Mouse (Mus musculus) cerebellum, postnatal 4 days (tissue): ENCODE results near the gene Mettl6.
A peak's percentile ranks its signal among the peaks of the same experiment; 100 is the strongest.

Source experiments
- DNase-seq, 2 experiments: peaks; one replicate each; pipeline ENCODE4 v3.0.0; 2022; ENCODE audit warnings: low spot score in 2 of 2, mixed read lengths in 1 of 2

Mettl6 gene

DNA sequence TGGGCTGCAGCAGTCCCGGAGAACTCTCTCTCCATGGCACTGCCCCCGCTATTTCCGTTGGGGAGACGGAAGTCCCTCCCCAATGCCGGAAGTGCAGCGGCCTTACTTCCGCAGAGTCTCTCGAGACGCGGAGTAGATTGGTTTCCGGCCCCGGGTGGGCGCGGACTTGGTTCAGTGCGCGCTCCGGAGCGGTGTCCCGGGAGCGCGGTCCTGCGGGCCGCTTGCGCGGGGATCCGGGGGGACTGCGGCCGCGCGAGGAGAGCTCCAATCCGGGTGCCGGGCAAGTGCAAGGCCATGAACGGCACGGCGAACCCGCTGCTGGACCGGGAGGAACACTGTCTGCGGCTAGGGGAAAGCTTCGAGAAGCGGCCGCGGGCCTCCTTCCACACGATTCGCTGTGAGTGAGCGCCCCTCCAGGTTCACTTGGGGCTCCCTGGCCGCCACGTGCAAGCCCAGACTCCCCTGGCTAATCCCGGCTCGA lies at the start of gene Mettl6:
TSS of gene Mettl6 (minus strand) at position 66 of the 481 bp plus-strand sequence.
- DNase-seq, result peak; percentile 75 to 83

DNA sequence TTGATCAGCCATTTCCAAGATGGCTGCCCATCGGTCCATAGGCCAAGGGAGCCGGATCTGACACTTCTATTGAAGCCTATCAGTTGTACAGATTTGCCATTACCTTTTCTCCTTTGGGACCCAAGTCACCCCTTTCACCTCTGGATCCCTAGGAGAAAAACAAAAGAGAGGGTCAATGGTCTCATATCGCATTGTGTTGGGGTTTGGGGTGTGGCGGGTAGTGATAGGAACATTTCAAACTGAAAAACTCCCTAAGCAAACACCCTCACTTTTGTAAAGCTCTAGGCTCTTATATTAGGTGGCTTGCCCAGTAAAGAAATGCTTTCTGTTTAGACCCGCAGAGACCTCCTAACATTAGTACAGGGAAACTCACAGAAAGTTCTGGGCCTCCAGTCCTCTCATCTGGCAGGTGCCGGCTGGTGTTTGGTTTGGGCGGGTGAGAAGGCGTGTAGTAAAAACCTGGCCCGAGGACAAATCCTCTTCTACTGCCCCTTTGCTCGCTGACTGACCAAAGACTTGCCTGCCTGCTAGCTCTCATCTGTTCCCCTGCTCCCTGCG lies 49.1 kb upstream of the Mettl6 start:
- no peak for DNase-seq

DNA sequence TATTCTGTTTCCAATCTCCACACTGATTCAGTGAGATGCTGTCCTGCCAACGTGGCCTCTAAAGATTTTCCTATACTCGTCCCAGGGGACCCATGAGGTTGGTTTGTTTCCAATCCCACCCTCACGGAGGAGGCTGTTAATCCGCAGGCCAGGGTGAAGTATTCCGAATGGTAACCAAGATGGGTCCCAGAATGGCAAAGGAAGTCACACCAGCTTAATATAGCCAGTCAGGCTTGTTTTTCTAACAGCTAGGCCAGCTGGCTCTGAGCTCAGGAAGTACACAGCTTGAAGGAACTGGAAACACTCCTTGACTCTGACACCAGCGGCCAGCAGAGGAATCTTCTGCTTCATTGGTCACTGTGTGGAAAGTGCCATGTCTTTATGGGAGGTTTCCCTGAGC lies 42.5 kb upstream of the Mettl6 start:
- peak in 1 of 2 experiments; percentile 38 for DNase-seq

DNA sequence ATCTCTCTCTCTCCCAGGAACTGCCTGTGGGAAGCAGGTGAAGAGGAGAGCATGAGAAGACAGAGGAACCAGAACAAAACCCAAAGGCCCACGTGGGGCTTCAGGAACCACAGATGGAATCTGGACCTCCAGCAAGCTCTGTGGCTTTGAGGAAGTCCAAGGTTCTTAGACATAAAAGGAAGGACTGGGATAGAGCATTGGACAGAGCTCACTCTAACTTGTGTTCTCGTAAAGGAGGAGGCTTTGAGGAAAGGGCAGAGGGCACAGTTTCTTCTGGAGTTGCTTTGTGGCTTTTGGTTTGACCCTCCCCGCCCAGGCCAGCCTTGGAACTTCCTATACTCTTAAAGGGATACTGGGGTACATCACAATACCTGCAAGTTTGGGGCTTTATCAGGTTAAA lies 37.8 kb upstream of the Mettl6 start:
- no peak for DNase-seq

DNA sequence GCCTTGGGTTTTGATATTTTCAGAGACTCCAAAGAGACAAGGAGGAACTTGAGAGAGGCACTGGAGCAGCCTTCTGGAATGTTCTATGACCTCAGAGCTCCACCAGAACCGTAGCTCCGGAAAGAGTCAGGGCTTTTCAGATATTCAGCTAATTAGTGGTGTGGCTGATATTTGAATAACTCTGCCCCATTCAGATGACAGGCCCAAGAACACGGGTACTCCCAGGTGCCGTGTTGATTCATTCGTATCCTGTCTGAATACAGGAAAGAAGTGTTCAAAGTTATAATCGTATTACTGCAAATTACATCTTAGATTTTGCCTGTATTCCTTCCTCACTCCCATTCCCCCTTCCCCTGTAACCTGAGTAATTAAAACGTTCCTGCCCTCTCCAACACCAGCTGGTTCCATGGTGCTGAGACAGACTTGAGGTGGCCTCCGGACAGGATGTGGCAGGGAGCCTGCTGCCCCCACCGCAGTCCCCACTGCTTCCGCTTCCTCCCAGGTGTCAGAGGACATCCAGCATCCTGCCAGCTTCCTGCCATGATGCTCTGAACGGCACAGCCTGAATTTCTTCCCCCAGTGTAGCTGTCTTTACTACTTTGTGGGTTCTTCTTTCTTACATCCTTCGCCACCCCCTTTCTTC lies 36.8 kb upstream of the Mettl6 start:
- DNase-seq, result no peak

DNA sequence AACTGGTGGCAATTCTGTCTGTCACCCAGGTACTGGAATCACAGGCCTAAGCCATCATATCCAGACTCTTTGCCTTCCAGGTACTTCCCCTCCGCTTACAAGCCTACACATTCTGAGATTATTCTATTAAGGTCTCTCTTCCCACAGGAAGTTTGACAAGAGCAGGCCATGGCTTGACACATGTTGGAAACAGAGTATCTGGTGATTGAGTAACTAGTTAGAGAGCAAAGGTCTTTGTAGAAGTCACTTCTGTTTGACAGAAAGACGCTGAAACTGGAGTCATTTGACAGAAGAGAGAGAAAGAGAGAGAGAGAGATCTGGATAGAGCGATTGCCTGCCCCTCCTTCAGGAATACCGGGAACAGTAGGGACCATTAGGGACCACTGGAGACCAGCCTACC lies 36.0 kb upstream of the Mettl6 start:
- no peak for DNase-seq

DNA sequence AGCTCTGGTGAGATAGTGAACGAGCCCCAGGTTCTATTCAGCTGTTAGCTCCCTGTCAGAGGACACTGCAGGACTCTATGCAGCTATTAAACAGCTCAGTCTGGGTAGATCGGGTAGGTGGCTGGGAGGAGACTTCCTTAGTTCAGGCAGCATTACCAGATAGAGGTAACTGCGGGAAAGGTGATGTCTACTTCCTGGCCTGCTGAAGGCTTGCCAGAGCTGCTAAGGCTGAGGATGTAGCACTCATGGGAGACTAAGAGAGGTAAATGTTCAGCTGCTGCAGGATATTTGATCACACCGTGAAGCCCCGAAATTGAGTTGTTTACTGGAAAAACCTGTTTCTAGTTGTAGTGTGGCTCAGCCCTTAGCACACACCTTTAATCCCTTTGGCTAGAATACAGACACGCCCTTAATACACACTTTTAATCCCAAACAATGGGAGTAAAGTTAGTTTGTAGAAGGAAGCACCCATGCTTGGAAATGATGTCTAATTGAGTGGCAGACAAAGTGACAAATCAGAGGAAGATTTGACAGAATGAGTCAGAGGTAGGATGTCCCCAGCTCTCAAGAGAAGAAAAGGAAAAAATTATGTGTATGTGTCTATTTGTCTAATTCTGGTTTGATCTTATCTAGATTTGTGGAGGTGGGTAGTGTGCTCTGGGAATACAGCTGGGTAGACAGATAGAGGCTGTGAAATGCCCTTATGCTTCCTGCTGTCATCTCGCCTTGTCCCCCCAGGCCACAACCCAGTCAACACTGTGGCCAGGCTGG lies 30.4 kb upstream of the Mettl6 start:
- DNase-seq, result no peak

DNA sequence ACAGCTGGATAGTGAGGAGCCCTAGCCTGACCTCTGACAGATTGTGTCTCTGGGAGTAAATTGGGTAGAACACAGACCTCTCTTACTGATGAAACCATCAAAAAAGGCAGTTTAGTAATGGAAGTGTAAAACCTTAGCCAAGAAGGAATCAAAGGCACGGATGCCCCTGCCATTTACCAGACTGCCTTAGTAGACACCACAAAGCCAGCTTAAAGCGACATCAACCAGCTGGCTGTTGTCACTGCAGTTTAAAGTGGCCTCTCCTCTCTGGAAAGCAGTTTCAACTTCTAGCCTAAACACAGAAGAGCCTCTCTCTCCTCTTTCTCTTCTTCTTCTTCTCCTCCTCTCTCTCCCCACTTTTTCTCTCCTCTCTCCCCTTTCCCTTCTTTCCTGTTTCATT lies 26.5 kb upstream of the Mettl6 start:
- no peak for DNase-seq

DNA sequence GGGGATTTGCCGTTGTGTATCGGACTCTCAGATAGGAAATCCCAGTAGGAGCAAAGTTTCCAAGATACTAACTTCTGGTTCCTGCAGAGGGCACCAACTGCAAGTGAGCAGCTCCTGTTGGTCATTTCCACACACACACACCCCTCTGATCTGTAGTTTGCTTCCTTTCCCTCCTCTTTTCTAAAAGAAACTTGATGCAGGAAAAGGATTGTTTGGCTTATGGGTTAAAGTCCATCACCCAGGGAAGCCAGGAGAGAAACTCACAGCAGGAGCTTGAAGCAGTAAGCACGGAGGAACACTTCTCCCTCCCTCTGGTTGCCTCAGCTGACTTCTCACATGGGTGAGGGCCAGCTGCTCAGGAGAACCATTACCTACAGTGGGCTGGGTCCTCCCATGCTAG lies 24.3 kb upstream of the Mettl6 start:
- DNase-seq, result no peak

DNA sequence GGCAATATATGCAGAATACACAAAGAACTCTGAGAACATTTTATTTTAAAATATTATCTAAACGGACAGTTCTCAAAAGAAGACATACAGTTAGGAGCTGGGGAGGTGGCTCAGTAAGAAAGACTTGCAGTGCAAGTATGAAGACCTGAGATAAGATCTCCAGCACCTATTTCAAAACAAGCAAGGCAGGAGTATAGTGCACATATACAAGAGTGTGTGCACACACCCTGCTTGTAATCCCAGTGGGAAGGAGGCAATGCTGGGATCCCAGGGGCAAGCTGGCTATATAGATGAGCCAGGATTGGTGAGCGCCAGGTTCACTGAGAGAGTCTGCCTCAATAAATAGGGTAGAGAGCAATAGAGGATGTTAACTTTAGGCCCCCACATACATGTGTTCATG lies 21.1 kb upstream of the Mettl6 start:
- no peak for DNase-seq

DNA sequence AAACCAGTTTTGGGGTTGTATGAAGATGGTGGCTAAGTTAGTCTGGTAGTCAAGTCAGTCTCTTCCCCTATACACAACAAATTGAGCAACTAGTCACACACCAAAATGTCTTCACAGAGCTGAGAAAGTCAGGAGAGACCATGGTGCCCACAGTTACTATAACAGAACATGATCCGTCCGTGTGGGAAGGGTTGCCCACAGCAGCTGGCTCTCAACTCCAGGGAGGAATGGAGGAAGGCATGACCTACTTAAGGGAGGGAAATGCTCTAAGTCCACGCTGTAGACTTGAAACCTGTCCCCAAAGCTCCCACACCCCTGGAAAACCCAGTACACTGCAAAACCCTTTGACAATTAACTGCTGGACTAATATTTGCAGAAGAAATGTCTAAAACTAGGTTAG lies 15.5 kb upstream of the Mettl6 start:
- DNase-seq, result no peak

DNA sequence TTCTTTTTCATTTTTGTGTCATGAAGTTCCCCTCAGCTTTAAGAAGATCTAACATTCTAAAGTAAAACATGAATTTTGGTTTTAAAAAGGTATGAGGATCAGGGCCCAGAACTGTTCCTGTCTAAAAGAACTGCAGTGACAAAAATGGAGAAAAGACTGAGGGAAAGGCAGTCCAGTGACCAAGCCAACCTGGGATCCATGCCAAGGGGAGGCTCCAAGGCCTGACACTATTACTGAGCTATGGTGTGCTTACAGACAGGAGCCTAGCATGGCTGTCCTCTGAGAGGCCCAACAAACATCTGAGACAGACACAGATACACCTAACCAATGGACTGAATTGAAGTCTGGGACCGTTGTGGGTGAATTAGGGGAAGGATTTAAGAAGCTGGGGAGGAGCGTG lies 15.1 kb upstream of the Mettl6 start:
- no peak for DNase-seq

DNA sequence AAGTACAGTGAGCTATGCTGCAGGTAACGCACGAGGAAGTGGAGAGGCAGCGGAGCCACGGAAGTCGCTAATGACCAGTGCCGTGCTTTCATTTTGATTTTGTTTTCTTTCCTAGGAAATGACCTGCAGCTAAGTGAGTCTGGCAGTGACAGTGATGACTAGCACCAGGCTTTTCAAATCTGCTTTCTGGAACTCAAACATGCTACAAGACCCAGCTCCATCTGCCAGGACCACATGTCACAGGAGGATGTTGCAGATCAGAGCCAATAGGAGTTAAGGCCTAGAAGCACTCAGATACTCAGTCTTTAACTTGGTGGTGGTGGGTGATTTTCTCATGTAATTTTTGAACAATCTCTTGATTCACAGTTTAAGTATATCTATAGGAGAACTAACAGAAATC lies 11.6 kb upstream of the Mettl6 start:
- no peak for DNase-seq

DNA sequence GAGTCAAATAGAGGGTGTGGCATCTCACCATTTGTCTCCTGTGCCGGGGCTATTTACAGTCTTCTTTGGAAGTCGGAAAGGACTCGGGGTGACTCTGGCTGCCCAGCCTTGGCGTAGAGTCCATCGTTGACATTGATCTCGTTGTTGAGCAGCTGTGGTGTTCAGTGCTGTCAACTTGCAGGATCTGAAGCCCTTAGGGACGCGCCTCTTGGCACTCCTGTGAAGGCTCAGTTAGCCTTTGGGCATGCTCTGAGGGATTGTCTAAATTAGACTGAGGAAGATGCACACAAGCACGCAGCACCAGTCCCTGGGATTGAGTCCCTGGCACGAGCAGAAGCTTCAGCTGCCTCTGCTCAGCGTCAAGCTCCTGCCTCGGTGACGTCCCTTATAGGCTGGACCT lies 8.6 kb upstream of the Mettl6 start:
- no peak for DNase-seq

DNA sequence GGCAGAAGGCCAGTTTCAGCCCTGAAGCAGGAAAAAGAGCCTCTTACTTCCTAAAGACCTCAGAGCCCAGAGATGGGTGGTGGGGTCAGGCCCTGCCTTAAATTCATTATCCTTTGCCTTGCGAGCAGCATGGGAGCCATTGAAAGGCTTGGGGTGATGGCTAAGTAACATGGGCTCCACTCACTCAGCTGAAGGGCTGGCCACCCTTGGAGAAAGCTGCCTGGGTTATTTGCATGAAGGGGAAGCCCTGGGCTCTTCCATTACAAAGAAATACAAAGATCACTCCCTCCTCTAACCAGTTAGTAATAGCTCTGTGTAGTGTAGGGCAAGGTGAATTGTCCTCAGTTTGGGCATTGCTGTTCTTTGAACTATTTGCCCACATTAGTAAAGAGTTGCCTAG lies 4.7 kb upstream of the Mettl6 start:
- DNase-seq, result no peak

DNA sequence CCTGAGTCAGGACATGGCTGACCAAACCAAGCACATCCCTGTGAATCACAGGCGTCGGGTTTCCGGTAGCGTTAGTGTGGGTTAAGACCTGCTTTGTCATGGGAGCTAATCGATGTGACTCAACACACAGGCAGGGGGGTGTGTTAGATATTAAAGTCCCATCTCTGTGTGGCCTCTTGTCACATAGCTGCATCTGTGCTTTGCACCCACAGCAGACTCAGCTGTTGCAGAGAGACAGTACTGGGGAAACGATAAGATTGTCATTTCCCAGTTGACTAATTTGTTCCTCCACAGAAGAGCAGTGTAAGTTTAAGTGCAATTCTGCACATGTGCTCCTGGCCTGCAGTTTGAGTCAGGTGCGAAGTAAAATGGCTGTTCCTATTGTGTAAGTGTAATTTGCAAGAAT lies 1.4 kb upstream of the Mettl6 start:
- no peak for DNase-seq

DNA sequence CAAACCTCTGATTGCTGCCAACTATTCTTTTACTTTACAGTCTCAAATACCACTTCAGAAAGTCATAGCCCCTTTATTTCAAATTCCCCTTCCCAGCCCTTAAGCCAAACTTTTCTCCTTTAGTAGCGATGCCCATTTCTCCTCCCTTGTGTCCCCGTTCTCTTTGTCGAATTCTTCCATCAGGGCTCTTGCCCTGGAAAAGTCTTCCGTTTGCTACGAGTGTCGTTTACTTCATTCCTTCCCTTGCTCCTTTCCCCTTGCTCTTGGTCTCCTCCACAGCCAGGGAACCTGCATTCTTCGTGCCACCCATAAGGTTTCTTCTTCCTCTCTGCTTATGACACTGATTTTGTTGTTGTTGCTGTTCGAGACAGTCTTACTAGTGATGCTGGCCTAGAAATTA lies 698 bp upstream of the Mettl6 start:
- DNase-seq, result no peak

DNA sequence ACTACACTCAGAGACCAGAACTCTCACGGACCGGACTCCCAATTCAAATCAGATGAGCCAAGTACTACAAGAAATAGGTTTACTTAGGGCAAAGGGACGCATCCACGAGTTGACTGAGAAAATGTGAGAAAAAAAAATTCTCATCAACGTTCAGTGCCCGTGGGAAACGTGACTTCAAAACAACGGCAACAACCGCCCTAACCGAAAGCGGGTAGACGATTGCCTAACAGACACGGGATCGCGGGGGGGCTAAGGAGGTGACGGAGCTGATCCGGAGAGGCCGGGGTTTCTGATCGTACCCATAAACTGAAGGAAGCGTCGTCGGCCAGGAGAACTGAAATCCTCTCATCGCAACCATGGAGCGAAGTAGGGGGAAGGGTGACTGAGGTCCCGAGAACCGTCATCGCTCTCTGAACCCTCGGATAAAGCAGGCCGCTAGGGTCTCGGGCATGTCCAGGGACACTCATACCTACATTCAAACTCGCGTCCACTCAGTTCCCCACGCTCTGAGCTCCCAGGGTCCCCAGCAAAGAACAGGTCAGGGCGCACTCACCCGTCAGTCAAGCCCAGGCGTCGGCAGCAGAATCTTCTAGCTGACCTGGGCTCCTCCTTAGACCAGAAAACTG lies 378 bp downstream of the Mettl6 start, which contains the start of gene Eaf1:
TSS of gene Eaf1 (plus strand) at position 51 of the 626 bp plus-strand sequence.
- no peak for DNase-seq

DNA sequence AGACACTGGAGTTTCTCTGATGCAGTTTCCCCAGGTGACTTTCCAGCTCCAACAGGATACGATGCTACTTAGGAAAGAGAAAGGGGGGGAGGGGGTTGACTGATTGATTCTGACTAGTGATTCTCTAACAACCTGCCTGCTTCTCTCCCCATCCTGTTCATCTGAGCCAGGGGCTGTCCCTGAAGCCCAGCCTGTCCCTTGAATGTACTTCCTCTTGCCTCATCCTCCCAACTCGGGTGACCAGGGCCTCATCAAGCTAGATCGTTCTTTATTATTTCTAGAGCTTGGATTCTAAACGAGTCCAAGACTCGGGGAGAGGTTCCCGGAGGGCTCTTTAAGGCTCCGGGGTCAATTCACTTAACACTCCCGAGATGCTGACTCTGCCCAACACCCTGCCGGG lies 939 bp downstream of the Mettl6 start:
- DNase-seq, result no peak

DNA sequence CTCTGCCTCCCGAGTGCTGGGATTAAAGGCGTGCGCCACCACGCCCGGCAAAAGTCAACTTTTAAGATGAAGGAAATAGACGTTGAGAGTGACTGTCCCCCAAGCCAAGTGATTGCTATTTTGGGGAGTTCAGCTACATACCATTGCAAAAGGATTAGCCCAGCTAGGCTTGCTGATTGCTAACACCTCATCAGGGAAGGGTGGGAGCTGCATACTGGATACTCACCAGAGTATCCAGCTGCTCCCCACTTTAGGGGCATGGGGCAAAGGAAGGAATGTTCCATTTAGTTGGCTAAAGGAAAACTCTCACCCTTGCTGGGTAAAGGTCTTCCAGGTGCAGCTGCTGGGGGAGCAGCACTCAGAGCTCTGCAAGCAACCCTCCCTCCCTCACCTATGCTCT lies 6.8 kb downstream of the Mettl6 start:
- DNase-seq, result no peak

DNA sequence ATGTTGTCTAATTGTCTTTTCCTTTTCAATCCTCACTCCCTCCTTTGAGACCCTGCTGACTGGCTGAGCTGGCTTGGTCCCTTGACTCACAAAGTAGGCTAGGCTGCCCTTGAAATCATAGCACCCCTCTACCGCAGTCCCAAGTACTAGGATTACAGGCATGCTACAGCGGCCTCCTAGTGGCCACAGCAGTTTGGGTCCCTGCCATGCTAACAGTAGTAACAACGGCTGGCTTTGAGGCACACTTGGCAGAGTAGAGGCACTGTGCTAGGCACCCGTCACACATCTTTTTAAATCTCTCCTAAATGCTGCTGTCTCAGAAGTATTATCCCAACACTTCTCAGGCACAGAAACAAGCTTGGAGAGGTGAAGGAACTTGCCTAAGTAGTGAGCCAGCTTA lies 8.4 kb downstream of the Mettl6 start:
- no peak for DNase-seq

DNA sequence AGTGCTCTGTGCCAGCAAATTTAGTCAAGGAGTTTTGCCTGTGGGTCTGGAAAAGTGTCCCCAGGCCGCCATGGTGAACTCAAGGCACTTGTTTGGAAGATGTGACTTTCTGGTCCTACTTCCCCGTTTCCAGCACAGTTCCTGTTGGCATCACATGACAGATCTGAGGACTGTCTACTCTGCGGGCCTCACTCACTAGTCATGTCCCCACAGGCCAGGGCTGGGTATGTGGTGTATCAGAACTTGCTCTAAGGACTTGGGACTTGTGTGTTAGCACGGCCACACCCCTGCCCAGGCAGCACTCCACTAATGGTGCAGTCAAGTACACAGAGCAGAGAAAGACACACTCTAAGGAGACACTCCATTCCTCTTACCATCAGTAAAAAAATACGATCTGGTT lies 12.4 kb downstream of the Mettl6 start:
- DNase-seq, result no peak

DNA sequence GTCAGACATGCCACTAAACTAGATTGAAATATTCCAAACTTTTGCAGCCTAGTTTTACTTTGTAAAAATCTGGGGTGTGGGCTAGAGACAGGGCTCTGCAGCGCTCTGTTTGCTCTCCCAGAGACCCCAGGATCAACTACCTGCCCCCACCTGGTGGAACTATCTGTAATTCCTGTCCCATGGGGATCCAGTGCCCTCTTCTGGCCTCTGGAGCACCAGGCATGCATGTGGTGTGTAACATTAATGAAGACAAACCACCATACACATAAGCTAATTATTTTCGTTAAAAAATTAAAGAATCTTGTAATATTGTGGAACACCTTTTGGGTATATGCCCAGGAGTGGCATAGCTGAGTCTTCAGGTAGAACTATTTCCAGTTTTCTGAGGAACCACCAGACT lies 21.5 kb downstream of the Mettl6 start:
- DNase-seq, result no peak
